Mouse (Mus musculus): ENCODE measurements at regions not wholly inside any gene's neighbourhood (a gene's known extent, or its start where the extent isn't known, plus 50 kb on each side); places are given as distances from the start of the nearest gene placed in this dataset.
A peak's percentile ranks its signal among the peaks of the same experiment; 100 is the strongest.

DNA sequence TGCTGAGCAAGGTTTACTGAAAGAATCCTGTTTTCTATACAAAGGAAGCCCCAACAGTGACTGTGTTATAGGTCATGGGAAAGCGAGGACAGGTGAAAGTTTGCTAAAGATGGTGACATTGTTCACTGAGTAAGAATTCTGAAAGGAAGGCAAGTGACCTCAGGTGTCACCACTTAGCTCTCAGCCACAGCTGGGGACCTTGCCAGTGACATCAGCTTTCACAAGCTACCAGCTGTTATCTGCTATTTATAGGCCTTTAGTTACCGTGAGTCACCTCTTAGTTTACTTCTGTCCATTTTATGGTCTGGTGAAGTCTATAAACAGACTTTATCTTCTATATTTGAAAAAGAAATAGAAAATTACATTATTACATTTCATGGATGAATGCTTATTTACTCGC, 65.4 kb upstream of the Mtpn start:
- no peak for DNase-seq

GRCm38 (mm10) chr6:35601373-35601772, 61.7 kb upstream of the Mtpn start:
- peak in 1 of 2 experiments; percentile 5 for DNase-seq

- no peak for DNase-seq
Observed at GRCm38 (mm10) chr6:35599841-35600240, 60.2 kb upstream of the Mtpn start.

GRCm38 (mm10) chr6:35598406-35599185, 58.9 kb upstream of the Mtpn start:
- no peak for DNase-seq

DNA sequence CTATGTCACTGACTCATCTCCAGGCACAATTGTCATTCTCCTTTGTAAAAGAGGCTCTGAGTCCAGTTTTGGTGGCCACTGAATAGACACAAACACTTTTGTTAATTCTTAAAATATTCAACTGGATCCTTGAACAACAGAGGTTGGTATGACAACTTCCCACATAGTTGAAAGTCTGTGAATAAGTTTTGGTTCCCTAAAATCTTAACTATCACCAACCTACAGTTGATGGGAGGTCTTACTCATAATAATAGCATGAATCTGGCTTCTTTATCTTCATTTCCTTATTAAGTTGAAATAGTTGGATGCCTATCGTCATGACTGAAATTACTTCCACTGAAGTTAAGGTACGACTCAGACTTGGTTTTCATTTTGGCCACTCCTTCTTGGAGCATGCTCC, 55.3 kb upstream of the Mtpn start:
- no peak for DNase-seq

- no peak for DNase-seq
Observed at GRCm38 (mm10) chr6:35592234-35592633, 52.5 kb upstream of the Mtpn start.

Data from kidney, postnatal 4 days (tissue).